ENCODE assay signal across 9 mouse cellular contexts in genomic region chr14:20576179-20576578, GRCm38 (mm10). TPM values are rescaled to one million over a fixed set of nuclear protein-coding genes. Genes with fewer than 3 reads are reported as not detected.
A peak's percentile ranks its signal among the peaks of the same experiment; 100 is the strongest.
DNase-seq lines count a peak whose midpoint lies in the region; TF ChIP-seq lines count a peak whose summit lies in the region.
"Had no signal": no experiment of that assay in that cellular context is flagged by ENCODE, and none has a peak within 500 bp of the region (broad histone marks: within the 10 kb centered on the region; RNA-seq: fewer than 3 reads in every experiment).

No protein-coding gene starts in this region.

- H3K36me3 ChIP-seq in heart, adult 2 months (ENCODE audit: control insufficient read depth, insufficient read depth, low read length): no peaks in the 10 kb centered on the region; the same call in 1 of the 2 replicates

- intact Hi-C loops in heart, adult 2 months (cut with DNase I): loop anchor here (1.0 kb wide), 1 partner anchor 82 kb away; no protein-coding TSS in a partner anchor

- no peaks in the 10 kb centered on the region; the same call in 1 of the 2 replicates for H3K79me2 ChIP-seq in heart, adult 2 months (replicated peaks; ENCODE audit: control insufficient read depth, insufficient read depth, low read length)

- peak; percentile 79 for DNase-seq in CD4-positive, CD25-positive, alpha-beta regulatory T cell, adult 2 months (ENCODE audit: low read depth, low spot score)
- peak; percentile 76 to 93 for DNase-seq in adrenal gland, adult (ENCODE audit: inconsistent age in 2 of 2, low spot score in 1 of 2)
- DNase-seq in embryo, embryonic 11.5 days (ENCODE audit: low read depth, low spot score): peak; percentile 39
- DNase-seq in heart, adult 2 months: peak; percentile 67 to 71
- peak; percentile 77 for DNase-seq in kidney, postnatal 14 days
- DNase-seq in lung, adult 2 months: peak; percentile 66
- DNase-seq in ovary, postnatal 36 days (ENCODE audit: low spot score): peak; percentile 46
- peak; percentile 77 for DNase-seq in thymus, postnatal 25 days

- 0 out of 2 replicates have a peak, but pooled peaks have one; percentile 7 for TF ChIP-seq EP300 in heart, adult 2 months (IDR thresholded peaks at IDR 0.05; ENCODE audit: insufficient read depth, low read depth, low read length)

- whole genome bisulfite sequencing in heart, adult 2 months: 36% methylated on average over 7 of the region's 7 CpGs
- 52% methylated on average over 7 of the region's 7 CpGs for WGBS in lung, adult 2 months

- TF ChIP-seq POLR2A in heart, adult 2 months (IDR thresholded peaks at IDR 0.05; ENCODE audit: insufficient read depth, low read depth, low read length): no peak
- TF ChIP-seq POLR2A in lung, adult 2 months (IDR thresholded peaks at IDR 0.05; ENCODE audit: borderline replicate concordance, extremely low read depth, low read depth, low read length): no peak

- no peaks in the 10 kb centered on the region; the same call in 1 of the 2 replicates for H3K4me1 ChIP-seq in heart, adult 2 months (ENCODE audit: control insufficient read depth, insufficient read depth, low read length)
- H3K4me1 ChIP-seq in lung, adult 2 months (ENCODE audit: control insufficient read depth, insufficient read depth, low read length): no peaks in the 10 kb centered on the region
- H3K4me1 ChIP-seq: limb, embryonic 15.5 days had no signal

- H3K27me3 ChIP-seq in heart, adult 2 months (ENCODE audit: control insufficient read depth, insufficient read depth, low read length): no peaks in the 10 kb centered on the region
- H3K27me3 ChIP-seq: limb, embryonic 15.5 days had no signal

- TF ChIP-seq CTCF in heart, adult 2 months (IDR thresholded peaks at IDR 0.05): no peak; the same call in none of the 2 replicates
- 0 out of 2 replicates have a peak, but pooled peaks have one; percentile 28 for TF ChIP-seq CTCF in lung, adult 2 months (IDR thresholded peaks at IDR 0.05; ENCODE audit: insufficient read depth, low read length)

- no peak overlapping the region for H3K27ac ChIP-seq in heart, adult 2 months

- no peak overlapping the region for H3K4me3 ChIP-seq in heart, adult 2 months
- no peak overlapping the region for H3K4me3 ChIP-seq in lung, adult 2 months (replicated peaks; ENCODE audit: extremely low read depth, low read depth, low read length)
- H3K4me3 ChIP-seq: limb, embryonic 15.5 days had no signal

- peak overlapping the region; percentile 14; the same call in 1 of the 2 replicates for H3K9ac ChIP-seq in heart, adult 2 months (ENCODE audit: low read depth, low read length)
- H3K9ac ChIP-seq: limb, embryonic 15.5 days had no signal

RNA-seq across cellular contexts. Expression of gene Ppp3cb, which starts 29.8 kb away (rescaled TPM):
- total RNA-seq in heart, adult 2 months (2021): 10 to 100 TPM; 60.9 to 69.2 TPM
- polyA plus RNA-seq in heart, adult 2 months (2012; rRNA removed): 16.0 and 35.0 TPM in 2 replicates
- polyA plus RNA-seq in lung, adult 2 months (2012; rRNA removed): 6.5 and 14.2 TPM in 2 replicates
